Mouse (Mus musculus): Measurements from ENCODE around the gene Pde2a.

GRCm38 (mm10) chr7:101465392-101465791 is 43.9 kb downstream of the Pde2a start:
- TF ChIP-seq TAL1 (IDR thresholded peaks at IDR 0.05; ENCODE audit: low read length), result no peak
- TF ChIP-seq GATA1 (IDR thresholded peaks at IDR 0.05; ENCODE audit: low read length), result no peak

Measured in erythroblast, embryonic 14.5 days (primary cell).